Mouse (Mus musculus) cerebellum, postnatal 25 days (tissue): ENCODE data around the gene Tff1.
A peak's percentile ranks its signal among the peaks of the same experiment; 100 is the strongest.

Source experiments
- DNase-seq, 2 experiments: peaks; one replicate each; pipeline ENCODE4 v3.0.0; 2021; ENCODE audit warnings: mixed read lengths in 2 of 2

Gene Tff1

DNA sequence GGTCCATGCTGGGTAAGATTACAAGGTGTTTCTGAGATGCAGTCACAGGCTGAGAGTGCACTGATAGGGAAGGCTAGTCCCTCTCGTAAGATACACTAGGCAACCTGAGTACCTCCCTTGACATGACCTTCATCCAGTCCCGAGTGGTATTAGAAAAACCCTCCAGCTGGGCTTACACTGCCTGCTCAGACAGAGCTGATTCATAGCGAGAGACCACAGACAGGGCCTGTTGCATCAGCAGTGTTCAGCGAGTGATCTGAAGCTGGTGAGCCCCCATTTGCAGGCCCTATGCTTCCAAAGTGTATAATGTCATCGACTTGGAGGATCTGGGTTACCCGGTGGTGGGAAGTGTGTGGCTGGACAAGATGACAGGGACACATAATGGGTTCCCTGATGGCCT is at the start of gene Tff1:
Gene Tff1 (minus strand): TSS at position 151 of the 400 bp plus-strand sequence.
- no peak for DNase-seq

DNA sequence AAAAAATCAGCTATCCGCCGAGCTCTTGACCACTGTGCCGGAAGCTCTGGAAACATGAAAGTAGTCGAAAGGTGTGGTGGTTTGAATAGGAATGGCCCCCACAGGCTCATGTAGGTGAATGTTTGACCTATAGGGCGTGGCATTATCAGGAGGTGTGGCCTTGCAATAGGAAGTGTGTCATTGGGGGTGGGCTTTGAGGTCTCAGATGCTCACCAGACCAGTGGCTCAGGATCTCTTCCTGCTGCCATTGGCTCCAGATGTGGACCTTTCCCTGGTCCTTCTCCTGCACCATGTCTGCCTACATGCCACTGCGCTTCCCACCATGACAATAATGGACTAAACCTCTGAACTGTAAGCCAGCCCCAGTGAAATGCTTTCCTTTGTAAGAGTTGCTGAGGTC is 46.8 kb upstream of the Tff1 start:
- DNase-seq, result no peak

DNA sequence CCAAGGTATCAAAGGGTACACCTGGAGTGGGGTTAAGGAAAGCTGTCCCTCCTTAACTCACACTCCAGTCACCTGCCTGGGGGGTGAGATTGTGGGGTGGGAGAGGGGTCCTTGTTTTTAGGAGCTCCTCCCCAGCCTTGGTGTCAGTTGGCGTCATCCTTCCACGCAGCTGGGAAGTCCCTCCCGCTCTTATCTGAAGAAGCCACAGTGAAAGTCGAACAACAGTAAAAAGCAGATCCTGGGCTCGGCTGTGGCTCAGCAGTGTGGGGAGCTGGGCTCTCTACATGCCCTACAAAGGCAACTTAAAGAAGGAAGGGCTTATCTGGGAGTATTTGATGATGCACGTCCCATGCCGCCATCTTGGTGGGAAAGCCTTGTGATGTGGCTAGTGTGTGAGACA is 45.2 kb upstream of the Tff1 start:
- DNase-seq, result no peak

DNA sequence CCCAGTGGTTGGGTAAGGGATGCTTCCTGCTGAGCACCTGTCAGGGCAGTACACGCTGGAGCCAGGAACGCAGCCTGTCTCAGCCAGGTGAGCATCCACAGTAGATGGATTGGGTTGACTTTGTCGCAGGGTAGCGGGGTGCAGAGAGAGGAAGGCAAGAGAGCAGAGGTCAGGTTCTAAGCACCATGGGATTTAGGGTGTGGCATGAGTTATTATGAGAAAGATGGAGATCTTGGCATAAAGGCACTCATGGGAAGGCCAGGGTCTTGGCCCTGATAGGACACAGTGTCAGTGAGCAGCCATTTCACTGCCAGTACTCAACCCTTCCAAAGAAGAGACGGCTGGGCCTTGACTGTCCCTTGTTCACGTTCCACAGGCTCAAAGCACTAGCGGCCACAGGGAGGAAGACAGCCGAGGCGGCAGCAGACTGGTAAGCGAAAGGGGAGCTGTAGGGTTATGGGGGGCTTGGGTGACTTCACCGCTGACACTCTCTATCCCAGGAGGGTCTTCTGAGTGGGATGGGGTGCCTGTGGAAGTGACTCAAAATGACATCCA is 44.4 kb upstream of the Tff1 start:
- DNase-seq, result no peak

DNA sequence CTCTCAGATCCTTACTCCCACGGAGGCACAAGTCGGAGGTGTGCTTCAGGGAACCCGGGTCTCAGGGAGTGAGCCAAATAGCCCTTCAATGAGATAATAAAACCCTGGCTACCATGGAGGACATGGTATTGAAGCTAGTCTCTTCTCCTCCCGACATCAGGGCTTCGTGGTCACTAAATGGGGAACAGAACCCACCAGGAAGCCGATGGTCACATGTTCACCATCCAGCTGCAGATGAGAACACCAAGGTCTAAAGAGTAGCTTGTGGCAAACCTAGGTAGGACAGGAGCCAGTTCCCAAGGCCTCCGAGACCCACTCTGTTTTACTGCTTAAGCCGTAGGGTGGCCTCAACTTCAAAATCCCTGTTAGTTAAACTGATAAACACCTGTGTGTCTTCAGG is 43.6 kb upstream of the Tff1 start:
- DNase-seq, result no peak

DNA sequence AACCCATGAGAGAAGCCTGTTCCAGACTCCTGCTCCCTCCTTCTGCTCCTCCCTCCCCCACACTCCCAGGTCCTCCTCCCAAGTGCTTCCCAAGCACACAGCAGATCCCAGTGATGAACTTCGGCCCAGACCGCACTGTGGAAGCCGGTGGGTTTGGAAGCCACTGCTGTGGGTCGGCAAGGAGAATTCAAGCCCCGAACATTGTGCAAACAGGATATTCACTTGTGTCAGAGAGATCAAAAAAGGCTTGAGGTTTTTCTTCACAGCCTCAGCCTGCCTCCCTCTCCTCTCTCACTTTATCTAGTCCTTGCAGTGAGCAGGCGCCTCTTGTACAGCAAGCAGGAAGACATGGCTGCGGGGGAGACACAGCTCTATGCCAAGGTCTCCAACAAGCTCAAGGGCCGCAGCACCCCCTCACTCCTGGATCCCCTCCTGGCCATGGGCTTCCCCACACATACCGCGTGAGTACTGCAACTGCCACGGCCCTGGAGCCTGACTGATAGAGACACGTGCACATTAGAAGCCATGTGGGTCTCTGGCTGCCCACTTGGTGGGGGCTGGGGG is 42.8 kb upstream of the Tff1 start, which contains the start of gene Ubash3a:
Gene Ubash3a (plus strand): TSS at position 103 of the 564 bp plus-strand sequence.
- DNase-seq, result no peak

DNA sequence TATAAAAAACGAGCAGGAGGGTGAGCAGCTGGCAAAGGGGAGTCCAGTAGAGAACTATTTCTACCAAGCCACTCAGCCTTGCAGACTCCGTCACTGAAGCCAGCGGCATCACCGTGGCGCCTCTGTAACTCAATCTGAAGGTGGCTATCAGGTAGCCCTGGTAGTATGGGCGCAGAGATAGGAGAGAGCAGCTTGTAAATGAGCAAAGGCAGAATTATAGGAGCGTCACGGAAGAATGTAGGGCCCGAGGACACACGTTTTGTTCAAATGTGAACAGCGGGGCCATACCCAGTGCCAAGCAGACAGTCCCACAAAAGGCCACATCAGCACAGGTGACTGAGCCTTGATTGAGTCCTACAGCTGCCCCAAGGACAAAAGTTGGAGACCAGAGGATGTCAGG is 33.8 kb upstream of the Tff1 start, which contains the start of gene Tmprss3:
Gene Tmprss3 (minus strand): TSS at position 101 of the 400 bp plus-strand sequence.
- DNase-seq, result no peak

DNA sequence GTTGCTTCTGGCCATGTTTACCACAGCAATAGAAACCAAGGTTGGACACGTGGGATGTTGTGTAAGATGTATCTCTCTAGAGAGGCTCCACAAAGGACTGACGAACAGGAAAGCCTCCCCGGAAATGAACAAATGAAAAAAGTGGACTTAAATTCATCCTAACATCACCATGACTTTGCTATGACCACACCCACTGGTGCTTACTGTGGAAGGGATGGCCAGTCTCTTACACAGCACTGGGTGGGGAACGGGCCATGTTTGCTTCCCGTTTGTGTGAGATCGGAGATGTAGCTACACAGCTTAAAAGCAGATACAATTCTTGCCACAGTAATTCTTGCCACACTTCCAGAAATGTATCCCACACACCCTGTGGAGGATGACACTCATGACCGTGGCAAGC is 31.2 kb upstream of the Tff1 start:
- no peak for DNase-seq

DNA sequence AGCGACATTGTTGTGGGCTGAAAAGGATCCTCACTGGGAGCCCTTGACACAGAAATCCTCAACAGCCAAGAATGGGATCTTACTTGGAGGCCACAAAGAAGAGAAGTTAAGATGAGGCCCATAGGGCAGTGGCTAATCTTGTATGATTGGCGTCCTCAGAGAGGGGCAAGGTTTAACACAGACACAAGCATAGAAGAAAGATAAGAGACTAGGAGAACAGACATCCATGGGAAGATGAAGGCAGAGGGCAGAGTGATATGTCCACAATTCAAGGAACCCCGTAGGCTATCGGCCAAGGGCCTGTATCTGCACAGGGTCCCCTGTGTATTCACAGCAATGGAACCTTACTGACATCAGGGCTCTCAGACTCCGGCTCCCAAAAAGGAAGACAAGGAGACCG is 30.1 kb upstream of the Tff1 start:
- no peak for DNase-seq

DNA sequence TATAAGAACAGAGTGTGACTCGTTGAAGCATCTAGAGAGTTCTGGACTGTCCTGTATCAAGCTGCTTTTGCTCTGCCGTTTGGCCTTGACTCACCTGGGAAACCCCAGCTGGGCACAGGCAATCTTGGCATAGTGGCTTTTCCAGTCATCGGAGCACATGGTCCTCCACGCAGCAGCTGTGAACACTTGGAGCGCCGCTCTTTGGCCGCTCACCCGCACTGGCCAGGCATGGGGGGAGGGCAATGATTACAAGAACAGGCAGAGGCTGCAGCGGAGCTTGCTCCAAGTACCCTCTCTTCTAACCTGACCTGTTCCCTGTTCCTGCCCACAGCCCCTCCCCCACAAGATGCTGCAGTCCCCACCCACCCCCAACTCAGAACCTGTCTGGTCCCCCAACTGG is 28.3 kb upstream of the Tff1 start:
- DNase-seq, result no peak

DNA sequence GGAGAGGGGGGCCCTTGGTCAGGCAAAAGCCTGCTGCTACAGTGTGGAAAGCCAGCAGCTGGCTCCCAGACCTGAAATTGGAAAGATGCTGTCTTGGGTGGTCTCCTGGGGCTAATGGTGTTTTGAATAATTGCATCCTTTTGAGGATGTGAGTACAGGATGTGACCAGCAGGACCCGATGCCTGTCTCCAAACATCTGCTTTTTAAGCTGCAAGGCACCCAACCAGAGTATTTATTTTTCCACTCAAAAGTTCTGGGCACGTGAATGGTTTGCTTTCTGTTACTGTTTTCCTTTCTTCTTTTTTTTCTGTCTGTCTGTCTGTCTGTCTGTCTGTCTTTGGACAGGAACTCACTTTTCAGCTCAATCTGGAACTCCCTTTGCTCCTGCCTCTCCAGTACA is 27.6 kb upstream of the Tff1 start:
- no peak for DNase-seq

DNA sequence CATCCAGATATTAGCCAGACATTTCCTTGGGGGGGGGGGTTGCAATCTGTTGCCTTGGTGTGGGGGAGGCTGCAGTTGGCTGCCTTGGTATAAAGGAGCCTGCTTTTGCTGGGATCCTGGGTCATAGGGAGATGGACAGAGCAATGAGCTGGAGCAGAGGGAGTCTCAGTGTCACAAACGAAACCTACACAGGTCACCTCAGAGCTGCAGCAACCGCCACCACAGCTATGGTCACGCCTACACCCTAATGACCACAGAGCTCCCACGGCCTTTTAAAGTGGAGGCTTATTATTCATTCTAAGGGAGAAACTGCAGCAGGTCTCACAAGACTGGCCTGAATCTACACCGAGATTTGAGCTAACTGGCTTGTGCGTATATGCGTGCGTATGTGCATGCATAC is 26.7 kb upstream of the Tff1 start:
- DNase-seq, result no peak

DNA sequence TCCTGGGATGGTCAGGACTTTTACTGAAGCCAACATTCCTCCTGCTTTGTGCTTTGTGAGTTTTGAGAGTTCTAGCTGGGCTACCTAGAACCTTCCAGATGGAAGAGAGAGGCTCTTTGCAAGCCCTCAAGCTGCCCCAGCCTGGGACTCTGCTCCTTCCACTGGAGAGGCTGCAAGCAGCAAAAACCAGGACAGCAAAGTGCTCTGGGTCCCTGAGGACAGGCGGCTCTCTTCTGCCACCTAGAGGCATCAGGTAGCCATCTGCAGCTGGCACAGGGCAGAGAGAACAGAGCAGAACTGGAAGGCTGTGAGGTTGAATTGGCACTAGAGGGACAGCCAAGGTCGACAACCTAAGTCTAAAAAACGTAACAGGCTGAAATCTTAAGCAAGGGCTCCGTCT is 22.3 kb upstream of the Tff1 start:
- peak; percentile 86 to 90 for DNase-seq

DNA sequence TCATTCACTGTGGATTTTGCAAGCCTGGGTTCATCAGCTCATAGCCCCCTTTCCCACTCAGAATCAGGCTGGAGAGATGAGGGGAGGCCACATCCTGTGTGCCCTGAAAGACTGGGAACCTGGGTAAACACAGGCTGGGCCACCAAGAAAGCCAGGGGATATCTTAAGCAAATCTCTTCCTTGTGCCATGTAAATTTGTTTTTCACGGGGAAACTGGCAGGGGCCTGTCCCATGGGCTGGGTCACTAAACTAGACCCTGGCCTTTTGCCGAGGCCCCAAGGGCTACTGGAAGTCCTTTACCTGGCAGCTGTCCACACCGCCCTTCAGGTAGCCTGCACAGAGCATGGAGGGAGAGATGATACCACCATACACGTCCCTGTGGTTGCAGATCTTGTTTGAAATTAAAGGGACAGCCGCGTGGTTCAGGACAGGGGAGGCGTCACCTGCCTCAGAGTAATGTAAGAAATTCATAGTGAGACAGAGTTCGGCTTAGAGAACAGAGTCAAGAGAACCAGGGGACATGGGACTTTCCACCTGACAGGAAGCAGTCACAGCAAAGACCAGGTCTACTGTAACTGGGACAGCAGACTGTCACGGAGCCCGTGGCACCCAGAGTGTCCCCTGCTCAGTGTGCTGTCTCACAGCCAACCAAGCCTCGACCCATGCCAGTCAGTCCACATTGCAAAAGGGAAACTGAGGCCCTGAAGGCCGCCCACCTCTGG is 19.4 kb upstream of the Tff1 start:
- peak in 1 of 2 experiments; percentile 20 for DNase-seq

DNA sequence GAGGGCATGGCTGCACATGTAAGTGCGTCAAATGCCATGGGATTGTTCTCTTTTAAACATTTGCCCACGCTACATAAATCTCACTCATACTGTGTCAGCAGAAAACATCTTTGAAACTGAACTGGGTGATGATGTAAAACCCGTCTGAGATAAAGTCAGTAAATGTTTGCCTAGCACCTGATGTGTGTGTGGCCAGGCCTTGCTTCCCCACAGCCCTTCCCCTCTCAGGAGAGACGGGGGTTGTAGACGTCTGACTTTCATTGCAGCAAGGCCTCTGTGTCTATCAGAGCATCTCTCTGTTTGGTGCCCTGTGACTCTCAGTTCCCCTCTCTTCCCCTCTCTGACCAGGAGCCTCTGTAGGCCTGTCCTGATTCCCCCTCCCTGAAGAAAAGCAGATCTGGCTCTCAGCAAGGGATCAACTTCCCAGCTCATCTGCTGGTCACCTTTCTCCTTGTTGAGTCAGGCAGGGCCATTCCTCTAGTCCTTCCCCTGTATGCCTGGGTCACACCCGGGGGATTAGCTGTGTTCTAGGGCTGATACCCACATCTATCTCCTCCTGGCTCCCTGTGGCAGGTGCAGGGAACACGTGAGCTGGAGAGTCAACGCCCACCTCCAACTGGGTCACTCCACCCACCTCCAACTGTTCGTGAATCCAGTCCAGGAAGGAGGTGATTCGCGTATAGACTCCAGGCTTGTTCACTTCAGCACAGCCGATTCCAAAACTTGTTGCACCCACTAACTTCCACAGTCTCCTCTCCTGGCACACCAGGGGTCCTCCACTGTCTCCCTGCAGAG is 18.3 kb upstream of the Tff1 start:
- DNase-seq, result peak; percentile 54 to 59

DNA sequence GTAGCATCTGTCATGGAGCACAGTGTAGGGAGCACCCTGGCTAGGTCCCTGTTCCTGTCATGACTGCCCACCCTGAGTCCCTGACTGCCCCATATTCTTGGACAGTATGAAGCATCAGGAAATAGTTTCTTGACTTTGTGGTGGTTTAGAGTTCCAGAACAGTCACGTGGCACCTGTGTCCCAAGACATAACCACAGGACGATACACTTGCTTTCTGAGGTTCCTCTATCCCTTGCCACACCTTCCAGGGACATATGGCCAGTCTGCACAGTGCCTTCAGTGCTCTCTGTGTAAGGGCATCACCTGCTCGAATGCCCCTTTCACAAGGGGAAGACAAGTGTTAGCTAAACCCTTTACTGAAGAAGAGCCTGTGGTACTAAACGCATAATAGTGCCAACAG is 16.4 kb upstream of the Tff1 start:
- DNase-seq, result no peak

DNA sequence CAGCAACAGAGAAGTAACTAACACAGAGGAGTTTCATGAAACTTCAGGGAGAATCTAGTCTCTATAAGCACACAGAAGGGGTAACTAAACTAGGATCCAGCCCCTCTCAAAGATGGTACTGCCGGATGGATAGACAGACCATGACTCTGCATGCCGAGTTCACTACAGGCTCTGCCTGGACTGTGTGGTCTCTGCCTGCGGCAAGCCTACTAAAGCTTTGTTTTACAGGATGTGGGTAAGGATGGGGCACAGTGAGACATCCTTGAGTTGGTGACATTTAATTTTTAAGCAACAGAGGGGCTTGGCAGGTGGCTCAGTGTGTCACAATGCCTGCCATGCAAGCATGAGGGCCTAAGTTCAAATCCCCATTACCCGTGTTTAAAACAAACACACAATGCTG is 11.2 kb upstream of the Tff1 start:
- no peak for DNase-seq

DNA sequence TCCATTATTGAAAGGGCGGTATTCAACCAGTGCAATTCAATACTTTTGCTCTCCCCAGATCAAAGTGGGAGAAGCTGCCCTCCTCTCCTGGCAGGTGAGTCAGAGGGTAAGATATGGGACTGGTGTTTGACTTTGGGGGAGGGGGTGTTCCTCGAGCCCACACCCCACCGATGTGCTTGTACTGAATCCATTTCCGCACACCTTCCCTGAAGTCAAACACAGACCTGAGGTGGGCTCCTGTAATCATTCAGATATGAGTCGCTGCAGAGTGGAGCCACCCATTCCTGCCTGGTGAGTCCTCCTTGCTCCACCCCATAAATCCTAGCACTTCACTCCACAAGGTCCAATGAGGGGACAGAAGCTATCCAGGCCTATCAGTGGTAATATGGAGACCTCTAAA is 4.7 kb upstream of the Tff1 start:
- DNase-seq, result no peak

DNA sequence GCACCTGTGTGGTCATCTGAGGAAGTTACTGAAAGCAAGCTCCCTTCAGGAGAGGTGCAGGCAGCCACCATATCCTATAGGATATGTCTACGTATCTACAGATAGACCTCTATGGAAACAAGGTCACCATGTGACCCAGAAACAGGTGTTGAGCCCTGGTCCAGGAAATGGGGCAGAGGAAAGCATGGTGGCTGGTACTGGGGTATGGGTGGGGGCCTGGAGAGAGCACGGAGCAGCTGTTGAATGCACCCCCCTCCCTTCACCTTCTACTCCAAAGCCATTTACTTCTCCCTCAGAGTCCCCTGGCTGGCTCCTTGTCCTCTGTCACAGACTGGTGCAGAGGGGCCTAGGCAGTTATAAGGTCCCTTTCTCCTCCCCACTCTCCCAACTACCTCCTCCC is 1.3 kb downstream of the Tff1 start:
- no peak for DNase-seq

DNA sequence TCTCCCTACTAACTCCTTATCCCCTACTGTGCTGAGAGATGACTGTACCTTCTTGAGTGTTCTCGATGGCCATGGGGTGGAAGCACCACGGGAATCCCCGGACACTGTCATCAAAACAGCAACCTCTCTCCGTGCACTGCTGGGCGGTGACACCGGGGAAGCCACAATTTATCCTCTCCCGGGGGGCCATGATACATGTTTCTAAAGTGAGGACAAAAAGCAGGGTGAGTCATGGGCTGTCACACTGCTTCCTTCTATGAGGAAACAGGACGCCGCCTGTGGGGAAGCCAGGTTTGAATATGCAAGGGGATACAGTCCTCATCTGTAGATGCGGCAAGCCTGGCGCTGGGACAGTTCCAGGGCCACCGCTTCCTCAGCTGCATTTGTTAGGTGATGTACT is 2.5 kb downstream of the Tff1 start:
- no peak for DNase-seq

DNA sequence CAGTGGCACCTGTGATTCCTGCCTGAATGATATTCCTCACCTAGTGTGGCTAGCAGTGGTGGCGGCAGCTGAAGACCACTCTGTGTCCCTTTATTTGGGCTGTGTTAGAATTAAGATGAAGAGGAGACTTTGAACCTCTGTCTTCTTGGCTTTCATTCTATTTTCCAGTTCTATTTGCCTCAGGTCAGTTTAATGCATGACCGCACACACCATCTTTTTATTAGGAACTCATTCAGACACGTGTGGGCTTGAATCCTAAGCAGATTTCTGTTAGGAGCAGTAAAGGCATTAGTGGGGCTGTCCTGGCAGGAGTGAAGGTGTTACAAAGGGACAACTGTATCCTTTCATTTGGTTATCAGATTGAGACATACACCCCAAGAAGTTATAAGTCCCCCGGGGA is 4.8 kb downstream of the Tff1 start:
- no peak for DNase-seq

DNA sequence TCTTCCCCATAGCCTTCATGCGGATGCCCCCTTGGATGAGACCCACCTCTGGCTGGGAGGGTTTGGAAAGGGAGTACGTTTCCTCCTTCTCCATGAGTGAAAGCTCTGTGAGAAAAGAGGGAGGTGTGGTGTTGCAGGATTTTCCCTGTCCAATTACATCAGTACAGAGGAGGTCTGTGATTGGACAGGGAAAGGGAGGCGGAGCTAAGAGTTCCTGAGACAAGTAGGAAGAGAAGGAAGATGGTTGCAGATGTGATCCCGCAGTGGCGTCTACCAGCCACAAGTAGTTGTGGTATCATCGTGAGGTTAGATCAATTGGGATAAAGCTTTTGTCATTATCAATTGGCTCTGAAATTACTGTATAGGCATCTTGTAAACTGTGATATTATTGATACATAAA is 7.2 kb downstream of the Tff1 start:
- DNase-seq, result no peak

DNA sequence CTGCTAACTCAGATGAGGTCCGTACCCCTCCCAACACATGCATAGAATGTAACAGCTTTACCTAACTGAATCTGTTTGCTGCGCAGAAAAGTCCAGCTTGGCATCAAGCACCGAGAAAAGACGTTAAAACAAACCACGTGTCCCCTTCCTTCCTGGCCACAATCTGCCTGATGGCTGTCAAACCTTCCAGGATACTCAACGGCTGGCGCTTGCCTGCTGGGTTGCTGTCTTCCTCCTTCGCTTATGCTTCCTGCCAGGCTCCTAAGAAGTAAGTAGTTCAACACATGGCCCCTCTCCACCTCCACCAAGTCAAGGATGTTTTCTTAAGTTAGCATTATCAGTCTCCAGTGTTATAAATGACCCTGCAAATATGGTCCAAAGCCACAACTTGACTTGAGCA is 11.3 kb downstream of the Tff1 start:
- DNase-seq, result no peak
